In genomic region chr6:31190628-31191373, GRCm38 (mm10) we compare ENCODE assay signal across 11 mouse cellular contexts.
DNase-seq lines count a peak whose midpoint lies in the region; ATAC-seq and TF ChIP-seq lines count a peak whose summit lies in the region.
"Had no signal": no experiment of that assay in that cellular context is flagged by ENCODE, and none has a peak within 500 bp of the region (broad histone marks: within the 10 kb centered on the region; RNA-seq: fewer than 3 reads in every experiment).

No protein-coding gene starts in this region.

- H3K4me1 ChIP-seq in heart, embryonic 10.5 days, result peaks cover 38% of the 10 kb centered on the region
- H3K4me1 ChIP-seq in liver, postnatal 0 days (ENCODE audit: insufficient read depth), result peaks cover 2% of the 10 kb centered on the region; the same call in 1 of the 2 replicates
- H3K4me1 ChIP-seq: stomach, embryonic 15.5 days had no signal

- peak; percentile 69 for TF ChIP-seq CTCF in liver, postnatal 0 days (IDR thresholded peaks at IDR 0.05; ENCODE audit: low read depth)

- no peak overlapping the region for H3K4me2 ChIP-seq in liver, postnatal 0 days (ENCODE audit: low read depth, low read length)
- H3K4me2 ChIP-seq: liver, embryonic 13.5 days; stomach, embryonic 15.5 days had no signal

- H3K9me3 ChIP-seq in heart, embryonic 10.5 days, result no peaks in the 10 kb centered on the region
- no peaks in the 10 kb centered on the region for H3K9me3 ChIP-seq in liver, postnatal 0 days (ENCODE audit: low read length)
- H3K9me3 ChIP-seq: liver, embryonic 13.5 days; stomach, embryonic 15.5 days had no signal

- no peaks in the 10 kb centered on the region for H3K27me3 ChIP-seq in heart, embryonic 10.5 days (ENCODE audit: insufficient read depth, poor library complexity, severe bottlenecking)
- H3K27me3 ChIP-seq in liver, postnatal 0 days (ENCODE audit: insufficient read depth, low read length), result no peaks in the 10 kb centered on the region
- H3K27me3 ChIP-seq: stomach, embryonic 15.5 days had no signal

- H3K27ac ChIP-seq in heart, embryonic 10.5 days, result no peak overlapping the region
- no peak overlapping the region for H3K27ac ChIP-seq in liver, postnatal 0 days (ENCODE audit: low read depth)
- H3K27ac ChIP-seq: liver, embryonic 13.5 days; stomach, embryonic 15.5 days had no signal

- TF ChIP-seq EP300 in liver, postnatal 0 days (IDR thresholded peaks at IDR 0.05; ENCODE audit: low read depth), result no peak

- WGBS in heart, embryonic 10.5 days, result 48% methylated on average over 5 of the region's 5 CpGs
- WGBS in liver, postnatal 0 days (ENCODE audit: insufficient replicate concordance), result 34% methylated on average over 5 of the region's 5 CpGs

- no peaks in the 10 kb centered on the region for H3K36me3 ChIP-seq in heart, embryonic 10.5 days
- H3K36me3 ChIP-seq in liver, postnatal 0 days (replicated peaks; ENCODE audit: insufficient read depth, low read length), result no peaks in the 10 kb centered on the region
- H3K36me3 ChIP-seq: liver, embryonic 13.5 days; stomach, embryonic 15.5 days had no signal

- H3K9ac ChIP-seq in liver, postnatal 0 days (replicated peaks), result no peak overlapping the region
- H3K9ac ChIP-seq: liver, embryonic 13.5 days; stomach, embryonic 15.5 days had no signal

- ATAC-seq in liver, postnatal 0 days, result peak; percentile 56

- no peak overlapping the region for H3K4me3 ChIP-seq in heart, embryonic 10.5 days
- H3K4me3 ChIP-seq in liver, postnatal 0 days (ENCODE audit: low read depth, low read length), result no peak overlapping the region
- H3K4me3 ChIP-seq: liver, embryonic 13.5 days; stomach, embryonic 15.5 days had no signal

- intact Hi-C loops in heart, postnatal 10 days (cut with DNase I), result loop anchor here (1.0 to 2.0 kb wide), 3 partner anchors 128 to 262 kb away; no protein-coding TSS in a partner anchor
- intact Hi-C loops in gastrocnemius, postnatal 36 days (cut with DNase I), result no loop called here

- peak; percentile 41 to 53 for DNase-seq in heart, postnatal 10 days
- DNase-seq in heart, embryonic 10.5 days (ENCODE audit: low spot score), result no peak
- peak; percentile 84 for DNase-seq in 3T3-L1 (ENCODE audit: low read depth, low spot score)
- DNase-seq in Muller cell, postnatal 12 days (ENCODE audit: inconsistent ontology term), result peak; percentile 30
- DNase-seq in liver, postnatal 0 days, result no peak
- no peak for DNase-seq in right cerebral cortex, postnatal 4 days
- DNase-seq in left cerebral cortex, adult 8-10 months (ENCODE audit: low spot score in 2 of 2), result no peak
- no peak for DNase-seq in gastrocnemius, postnatal 36 days
- DNase-seq: gastrocnemius, postnatal 10 days; liver, embryonic 13.5 days had no signal

Comparison
In these comparisons a context has a peak if more than half of its experiments do, and no peak if none do; other contexts are left out.
1. DNase-seq: peak in heart, postnatal 10 days (2 of 2), 3T3-L1 (single experiment) and Muller cell, postnatal 12 days (single experiment); none in heart, embryonic 10.5 days (single experiment), liver, postnatal 0 days (single experiment), right cerebral cortex, postnatal 4 days (single experiment), left cerebral cortex, adult 8-10 months (0 of 2) and gastrocnemius, postnatal 36 days (0 of 2).